Mouse (Mus musculus) macrophage (primary cell): ENCODE measurements around the gene Ripor2. TPM values are rescaled to one million over a fixed set of nuclear protein-coding genes. Genes with fewer than 3 reads are reported as not detected.

ENCODE experiments used
- H3K27ac ChIP-seq: fragments of 350-480 bp; formaldehyde crosslinking; 2 replicates; pipeline ENCODE4 v1.9.0; 2021
- H3K36me3 ChIP-seq: fragments of 350-480 bp; formaldehyde crosslinking; 2 replicates; pipeline ENCODE4 v1.9.0; 2021; ENCODE audit errors: inconsistent target
- H3K4me3 ChIP-seq: fragments of 350-480 bp; formaldehyde crosslinking; 2 replicates; pipeline ENCODE4 v1.9.0; 2021; ENCODE audit errors: inconsistent target
- H3K79me2 ChIP-seq: fragments of 350-480 bp; formaldehyde crosslinking; 2 replicates; pipeline ENCODE4 v1.9.0; 2021; ENCODE audit errors: inconsistent target
- WGBS: methylation state at CpG from one replicate; pipeline ENCODE4 v1.1.7; 2026; ENCODE audit warnings: inconsistent platforms; ENCODE audit not compliant: missing documents; 5-methylcytosine and 5-hydroxymethylcytosine counted together
- polyA plus RNA-seq: library from polyadenylated mRNA; stranded (reverse); fragments of 250-400 nt; gene quantifications from 3 replicates; pipeline ENCODE4 v1.2.4, GENCODE M21; 2018; ENCODE audit warnings: inconsistent platforms

The Ripor2 gene
- polyA plus RNA-seq, 1 experiment from 2014 or later = 0.46 TPM

- Histone ChIP-seq H3K27ac (no peak overlapping the region), H3K36me3 (no peaks in the 10 kb centered on the region), H3K4me3 (no peak overlapping the region), H3K79me2 (no peaks in the 10 kb centered on the region)
- WGBS = 6% methylated on average over 4 of the region's 4 CpGs
Measured at GRCm38 (mm10) chr13:24602978-24603377, 21.0 kb downstream of the Ripor2 start.

DNA sequence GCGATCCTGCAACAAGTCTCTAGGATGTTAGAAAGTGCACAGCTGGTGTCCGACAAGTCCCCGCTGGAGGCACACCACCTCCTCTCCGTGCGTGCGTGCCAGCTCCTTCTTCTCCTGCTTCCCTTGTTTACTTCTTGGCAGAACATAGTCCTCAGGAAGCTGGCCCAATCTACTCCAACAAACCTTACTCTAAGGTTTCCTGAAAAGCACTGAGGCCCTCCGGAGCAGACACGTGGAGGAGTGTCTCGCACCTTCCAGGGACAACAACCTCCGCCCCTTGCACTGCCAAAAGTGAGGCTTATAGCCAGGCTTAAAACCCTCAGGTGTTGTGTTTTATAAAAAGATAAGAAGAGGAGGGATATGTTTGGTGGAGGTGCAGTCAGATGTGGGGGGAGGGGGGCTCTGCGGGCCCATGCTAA is 21.6 kb downstream of the Ripor2 start:
- 44% methylated on average over 11 of the region's 11 CpGs for WGBS
- H3K36me3 ChIP-seq = no peaks in the 10 kb centered on the region
- no peak overlapping the region for H3K4me3 ChIP-seq
- no peaks in the 10 kb centered on the region for H3K79me2 ChIP-seq
- H3K27ac ChIP-seq = no peak overlapping the region

- Histone ChIP-seq H3K4me3 (no peak overlapping the region), H3K79me2 (no peaks in the 10 kb centered on the region), H3K36me3 (no peaks in the 10 kb centered on the region), H3K27ac (no peak overlapping the region)
- WGBS = 71% methylated on average over 4 of the region's 4 CpGs
Measured at GRCm38 (mm10) chr13:24604096-24604495, 22.1 kb downstream of the Ripor2 start.

DNA sequence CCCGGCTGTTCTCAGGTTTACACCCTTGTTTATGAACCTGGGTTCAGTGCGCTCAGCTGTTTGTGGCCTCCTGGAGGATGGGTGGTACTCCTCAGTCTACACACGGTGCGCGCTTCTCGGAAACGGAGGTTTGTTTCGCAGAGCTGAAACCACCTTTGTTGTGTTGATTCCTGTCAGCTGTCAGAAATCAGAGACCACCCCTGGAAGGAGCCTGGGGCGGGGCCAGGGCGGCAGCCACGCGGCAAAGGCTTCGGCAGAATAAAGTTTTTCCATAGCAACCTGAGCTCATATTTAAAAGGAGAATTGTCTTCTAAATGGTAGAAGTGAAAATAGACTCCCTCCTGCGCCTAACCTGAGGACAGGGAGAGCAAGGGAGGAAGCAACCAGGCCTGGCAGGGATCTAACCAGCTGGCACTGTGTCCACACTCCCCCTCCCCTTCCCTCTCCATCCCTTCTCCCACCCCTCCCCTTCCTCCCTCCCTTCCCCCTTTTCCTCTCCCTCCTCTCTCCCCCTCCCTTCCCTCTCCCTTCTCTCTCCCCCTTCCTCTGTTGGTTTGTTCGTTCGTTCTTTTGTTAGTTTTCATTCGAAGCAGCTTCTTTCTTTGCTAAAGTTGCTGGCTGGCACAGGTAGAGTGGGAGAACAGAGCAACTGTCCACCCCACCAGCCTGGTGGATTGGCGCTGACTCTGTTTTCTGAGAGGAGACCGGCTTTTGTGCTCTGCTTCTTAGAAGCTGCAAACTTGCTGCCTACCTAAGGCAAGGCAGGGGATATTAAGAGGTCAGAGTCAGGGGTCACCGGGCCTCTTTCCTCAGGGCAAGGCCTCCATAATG is 23.0 kb downstream of the Ripor2 start:
- no peaks in the 10 kb centered on the region for H3K36me3 ChIP-seq
- WGBS = 43% methylated on average over 19 of the region's 20 CpGs
- no peak overlapping the region for H3K27ac ChIP-seq
- no peak overlapping the region for H3K4me3 ChIP-seq
- H3K79me2 ChIP-seq = no peaks in the 10 kb centered on the region

- WGBS = 96% methylated on average over 5 of the region's 5 CpGs
- no peak overlapping the region for H3K27ac ChIP-seq
- H3K4me3 ChIP-seq = no peak overlapping the region
- H3K79me2 ChIP-seq = no peaks in the 10 kb centered on the region
- H3K36me3 ChIP-seq = no peaks in the 10 kb centered on the region
Measured at GRCm38 (mm10) chr13:24605755-24606154, 23.8 kb downstream of the Ripor2 start.

- Histone ChIP-seq H3K4me3 (no peak overlapping the region), H3K27ac (peak overlapping the region; percentile 35), H3K36me3 (no peaks in the 10 kb centered on the region), H3K79me2 (no peaks in the 10 kb centered on the region)
- WGBS = 6% methylated on average over 4 of the region's 4 CpGs
Measured at GRCm38 (mm10) chr13:24607961-24608360, 26.0 kb downstream of the Ripor2 start.

GRCm38 (mm10) chr13:24608709-24609108 is 26.7 kb downstream of the Ripor2 start:
- Histone ChIP-seq H3K79me2 (no peaks in the 10 kb centered on the region), H3K36me3 (no peaks in the 10 kb centered on the region)
- 39% methylated on average over 1 of the region's 1 CpGs for WGBS

GRCm38 (mm10) chr13:24610883-24611282 is 28.9 kb downstream of the Ripor2 start:
- H3K4me3 ChIP-seq = no peak overlapping the region
- WGBS = 93% methylated on average over 5 of the region's 5 CpGs
- no peaks in the 10 kb centered on the region for H3K36me3 ChIP-seq
- peaks cover 6% of the 10 kb centered on the region; the same call in 1 of the 2 replicates for H3K79me2 ChIP-seq
- H3K27ac ChIP-seq = no peak overlapping the region

More at GRCm38 (mm10) chr13:24608709-24609108, 26.7 kb downstream of the Ripor2 start:
- Histone ChIP-seq H3K27ac (no peak overlapping the region), H3K4me3 (no peak overlapping the region)

GRCm38 (mm10) chr13:24613031-24613430 is 31.0 kb downstream of the Ripor2 start:
- 70% methylated on average over 5 of the region's 6 CpGs for WGBS
- peaks cover 6% of the 10 kb centered on the region; the same call in 1 of the 2 replicates for H3K79me2 ChIP-seq
- no peak overlapping the region for H3K4me3 ChIP-seq
- H3K27ac ChIP-seq = no peak overlapping the region
- H3K36me3 ChIP-seq = no peaks in the 10 kb centered on the region

DNA sequence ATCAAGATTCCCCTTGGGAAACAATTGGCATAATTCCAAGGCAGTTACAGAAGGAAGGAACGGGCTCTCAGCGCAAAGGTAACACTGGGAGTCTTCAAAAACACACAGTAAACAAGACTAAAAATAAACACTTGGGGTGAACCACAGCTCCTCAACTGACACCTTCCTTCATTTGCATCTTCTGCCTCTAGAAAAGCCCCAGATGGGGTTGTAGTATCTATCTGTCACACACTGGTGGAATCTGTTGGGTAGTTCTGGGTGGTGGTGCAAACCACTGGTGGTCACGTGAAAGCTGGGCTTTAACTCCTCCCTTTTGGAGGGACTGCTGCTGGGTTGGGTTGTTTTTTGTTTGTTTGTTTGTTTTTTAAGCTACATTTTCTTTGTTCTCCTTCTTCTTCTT is 31.4 kb downstream of the Ripor2 start:
- H3K27ac ChIP-seq = no peak overlapping the region
- no peak overlapping the region for H3K4me3 ChIP-seq
- H3K79me2 ChIP-seq = peaks cover 7% of the 10 kb centered on the region; the same call in 1 of the 2 replicates
- H3K36me3 ChIP-seq = no peaks in the 10 kb centered on the region
- 47% methylated on average over 3 of the region's 3 CpGs for WGBS

GRCm38 (mm10) chr13:24613927-24614780 is 32.2 kb downstream of the Ripor2 start:
- Histone ChIP-seq H3K79me2 (peaks cover 10% of the 10 kb centered on the region; the same call in 1 of the 2 replicates), H3K36me3 (no peaks in the 10 kb centered on the region), H3K27ac (peak overlapping the region; percentile 45), H3K4me3 (peak overlapping the region; percentile 20)
- WGBS = 6% methylated on average over 10 of the region's 10 CpGs

GRCm38 (mm10) chr13:24615921-24616565 is 34.1 kb downstream of the Ripor2 start:
- 50% methylated on average over 9 of the region's 9 CpGs for WGBS
- H3K4me3 ChIP-seq = no peak overlapping the region

DNA sequence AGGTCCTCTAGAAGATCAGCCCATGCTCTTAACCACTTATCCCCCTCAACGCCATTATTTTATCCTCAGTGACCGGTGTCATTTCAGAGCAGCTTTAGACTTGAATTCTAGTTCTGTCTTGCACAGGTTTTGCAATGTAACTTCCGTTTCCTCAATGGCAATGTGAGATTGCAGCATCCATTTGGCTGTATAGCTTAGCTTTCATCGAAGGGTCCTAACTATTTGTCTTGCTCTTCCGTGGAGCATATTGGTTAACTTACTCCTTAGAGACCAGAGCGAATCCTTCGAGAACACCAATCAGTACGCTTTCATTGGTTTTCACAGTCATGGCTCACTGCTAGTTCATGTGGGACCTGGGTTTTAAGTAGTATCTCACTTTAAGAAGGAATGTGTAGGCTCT is 34.7 kb downstream of the Ripor2 start:
- H3K27ac ChIP-seq = no peak overlapping the region
- 37% methylated on average over 8 of the region's 8 CpGs for WGBS
- no peaks in the 10 kb centered on the region for H3K36me3 ChIP-seq
- H3K4me3 ChIP-seq = no peak overlapping the region
- H3K79me2 ChIP-seq = peaks cover 16% of the 10 kb centered on the region; the same call in 1 of the 2 replicates

More at GRCm38 (mm10) chr13:24615921-24616565, 34.1 kb downstream of the Ripor2 start:
- Histone ChIP-seq H3K36me3 (no peaks in the 10 kb centered on the region), H3K27ac (no peak overlapping the region), H3K79me2 (peaks cover 16% of the 10 kb centered on the region; the same call in 1 of the 2 replicates)

GRCm38 (mm10) chr13:24617076-24617798 is 35.2 kb downstream of the Ripor2 start:
- H3K36me3 ChIP-seq = no peaks in the 10 kb centered on the region
- H3K4me3 ChIP-seq = no peak overlapping the region
- peaks cover 16% of the 10 kb centered on the region; the same call in 1 of the 2 replicates for H3K79me2 ChIP-seq
- no peak overlapping the region for H3K27ac ChIP-seq
- WGBS = 63% methylated on average over 6 of the region's 6 CpGs
